Mouse (Mus musculus): ENCODE measurements around the gene Slc7a5. TPM values are rescaled to one million over a fixed set of nuclear protein-coding genes. Genes with fewer than 3 reads are reported as not detected.
A peak's percentile ranks its signal among the peaks of the same experiment; 100 is the strongest.

The Slc7a5 gene
- polyA plus RNA-seq, 1 experiment from 2014 or later: 18.7 TPM

- Histone ChIP-seq H3K4me2 (ENCODE audit: low read length) (no peak overlapping the region), H3K9me3 (ENCODE audit: control insufficient read depth, low read length) (no peaks in the 10 kb centered on the region), H3K27ac (replicated peaks in 1 of 2; ENCODE audit: control insufficient read depth in 1 of 2, insufficient read depth in 1 of 2, low read depth in 2 of 2, low read length in 2 of 2) (no peak overlapping the region), H3K9ac (ENCODE audit: low read length) (no peak overlapping the region), H3K27me3 (ENCODE audit: control insufficient read depth, insufficient read depth, low read length) (no peaks in the 10 kb centered on the region), H3K36me3 (ENCODE audit: control insufficient read depth, insufficient read depth, low read length) (peaks cover 60% of the 10 kb centered on the region), H3K4me1 (ENCODE audit: control insufficient read depth in 2 of 2, insufficient read depth in 2 of 2, low read length in 2 of 2) (no peaks in the 10 kb centered on the region; a peak in 1 of 4 replicates), H3K4me3 (ENCODE audit: control insufficient read depth in 1 of 2, insufficient read depth in 1 of 2, low read depth in 1 of 2, low read length in 2 of 2) (no peak overlapping the region)
- ATAC-seq (ENCODE audit: insufficient number of reproducible peaks, insufficient read depth, low FRiP score, low read depth): no peak
- WGBS: 70% methylated on average over 1 of the region's 1 CpGs
Measured at GRCm38 (mm10) chr8:121887547-121887946, 19.9 kb downstream of the Slc7a5 start.

GRCm38 (mm10) chr8:121885433-121885832, 22.1 kb downstream of the Slc7a5 start:
- Histone ChIP-seq H3K4me3 (ENCODE audit: control insufficient read depth in 1 of 2, insufficient read depth in 1 of 2, low read depth in 1 of 2, low read length in 2 of 2) (no peak overlapping the region), H3K27ac (replicated peaks in 1 of 2; ENCODE audit: control insufficient read depth in 1 of 2, insufficient read depth in 1 of 2, low read depth in 2 of 2, low read length in 2 of 2) (no peak overlapping the region), H3K4me1 (ENCODE audit: control insufficient read depth in 2 of 2, insufficient read depth in 2 of 2, low read length in 2 of 2) (peaks cover 12 to 15% of the 10 kb centered on the region in 2 experiments), H3K36me3 (ENCODE audit: control insufficient read depth, insufficient read depth, low read length) (peaks cover 67% of the 10 kb centered on the region), H3K27me3 (ENCODE audit: control insufficient read depth, insufficient read depth, low read length) (no peaks in the 10 kb centered on the region), H3K9ac (ENCODE audit: low read length) (no peak overlapping the region), H3K9me3 (ENCODE audit: control insufficient read depth, low read length) (no peaks in the 10 kb centered on the region), H3K4me2 (ENCODE audit: low read length) (no peak overlapping the region)
- WGBS: 85% methylated on average over 6 of the region's 6 CpGs
- ATAC-seq (ENCODE audit: insufficient number of reproducible peaks, insufficient read depth, low FRiP score, low read depth): no peak

- Histone ChIP-seq H3K36me3 (ENCODE audit: control insufficient read depth, insufficient read depth, low read length) (peaks cover 67% of the 10 kb centered on the region), H3K4me2 (ENCODE audit: low read length) (no peak overlapping the region), H3K27ac (replicated peaks in 1 of 2; ENCODE audit: control insufficient read depth in 1 of 2, insufficient read depth in 1 of 2, low read depth in 2 of 2, low read length in 2 of 2) (no peak overlapping the region), H3K27me3 (ENCODE audit: control insufficient read depth, insufficient read depth, low read length) (no peaks in the 10 kb centered on the region), H3K9me3 (ENCODE audit: control insufficient read depth, low read length) (no peaks in the 10 kb centered on the region), H3K9ac (ENCODE audit: low read length) (no peak overlapping the region), H3K4me3 (ENCODE audit: control insufficient read depth in 1 of 2, insufficient read depth in 1 of 2, low read depth in 1 of 2, low read length in 2 of 2) (no peak overlapping the region), H3K4me1 (ENCODE audit: control insufficient read depth in 2 of 2, insufficient read depth in 2 of 2, low read length in 2 of 2) (peaks cover 13 to 19% of the 10 kb centered on the region in 2 experiments)
- ATAC-seq (ENCODE audit: insufficient number of reproducible peaks, insufficient read depth, low FRiP score, low read depth): no peak
- 90% methylated on average over 9 of the region's 9 CpGs for WGBS
Measured at GRCm38 (mm10) chr8:121885001-121885400, 22.5 kb downstream of the Slc7a5 start.

- no peak for ATAC-seq (ENCODE audit: insufficient number of reproducible peaks, insufficient read depth, low FRiP score, low read depth)
- H3K27me3 ChIP-seq (ENCODE audit: control insufficient read depth, insufficient read depth, low read length): no peaks in the 10 kb centered on the region
- no peak overlapping the region for H3K9ac ChIP-seq (ENCODE audit: low read length)
- no peak overlapping the region for H3K4me2 ChIP-seq (ENCODE audit: low read length)
- 87% methylated on average over 3 of the region's 3 CpGs for WGBS
- no peak overlapping the region for H3K27ac ChIP-seq (replicated peaks in 1 of 2; ENCODE audit: control insufficient read depth in 1 of 2, insufficient read depth in 1 of 2, low read depth in 2 of 2, low read length in 2 of 2)
- peaks cover 67% of the 10 kb centered on the region for H3K36me3 ChIP-seq (ENCODE audit: control insufficient read depth, insufficient read depth, low read length)
- H3K4me3 ChIP-seq (ENCODE audit: control insufficient read depth in 1 of 2, insufficient read depth in 1 of 2, low read depth in 1 of 2, low read length in 2 of 2): no peak overlapping the region
- no peaks in the 10 kb centered on the region for H3K9me3 ChIP-seq (ENCODE audit: control insufficient read depth, low read length)
- H3K4me1 ChIP-seq (ENCODE audit: control insufficient read depth in 2 of 2, insufficient read depth in 2 of 2, low read length in 2 of 2): peaks cover 13 to 19% of the 10 kb centered on the region in 2 experiments
Measured at GRCm38 (mm10) chr8:121884181-121884580, 23.3 kb downstream of the Slc7a5 start.

GRCm38 (mm10) chr8:121881921-121882320, 25.6 kb downstream of the Slc7a5 start:
- H3K27me3 ChIP-seq (ENCODE audit: control insufficient read depth, insufficient read depth, low read length): no peaks in the 10 kb centered on the region
- no peak overlapping the region for H3K9ac ChIP-seq (ENCODE audit: low read length)
- 89% methylated on average over 5 of the region's 5 CpGs for WGBS
- peaks cover 13 to 19% of the 10 kb centered on the region in 2 experiments for H3K4me1 ChIP-seq (ENCODE audit: control insufficient read depth in 2 of 2, insufficient read depth in 2 of 2, low read length in 2 of 2)
- no peak overlapping the region for H3K4me2 ChIP-seq (ENCODE audit: low read length)
- no peak for ATAC-seq (ENCODE audit: insufficient number of reproducible peaks, insufficient read depth, low FRiP score, low read depth)
- H3K9me3 ChIP-seq (ENCODE audit: control insufficient read depth, low read length): no peaks in the 10 kb centered on the region
- H3K36me3 ChIP-seq (ENCODE audit: control insufficient read depth, insufficient read depth, low read length): peaks cover 51% of the 10 kb centered on the region
- H3K4me3 ChIP-seq (ENCODE audit: control insufficient read depth in 1 of 2, insufficient read depth in 1 of 2, low read depth in 1 of 2, low read length in 2 of 2): no peak overlapping the region
- H3K27ac ChIP-seq (replicated peaks in 1 of 2; ENCODE audit: control insufficient read depth in 1 of 2, insufficient read depth in 1 of 2, low read depth in 2 of 2, low read length in 2 of 2): peak overlapping the region in 1 of 2 experiments; percentile 15; a peak in 1 of 4 replicates

- 0 out of 2 replicates have a peak, but pooled peaks have one; percentile 64 for ATAC-seq (ENCODE audit: insufficient number of reproducible peaks, insufficient read depth, low FRiP score, low read depth)
- peak overlapping the region; percentile 15 to 31; a peak in 2 of 4 replicates for H3K27ac ChIP-seq (replicated peaks in 1 of 2; ENCODE audit: control insufficient read depth in 1 of 2, insufficient read depth in 1 of 2, low read depth in 2 of 2, low read length in 2 of 2)
Measured at GRCm38 (mm10) chr8:121880818-121881217, 26.7 kb downstream of the Slc7a5 start.

GRCm38 (mm10) chr8:121879712-121880111, 27.8 kb downstream of the Slc7a5 start:
- Histone ChIP-seq H3K9ac (ENCODE audit: low read length) (no peak overlapping the region), H3K9me3 (ENCODE audit: control insufficient read depth, low read length) (no peaks in the 10 kb centered on the region)
- 86% methylated on average over 3 of the region's 3 CpGs for WGBS

More at GRCm38 (mm10) chr8:121880818-121881217, 26.7 kb downstream of the Slc7a5 start:
- peaks cover 40% of the 10 kb centered on the region for H3K36me3 ChIP-seq (ENCODE audit: control insufficient read depth, insufficient read depth, low read length)
- H3K4me1 ChIP-seq (ENCODE audit: control insufficient read depth in 2 of 2, insufficient read depth in 2 of 2, low read length in 2 of 2): peaks cover 18 to 20% of the 10 kb centered on the region in 2 experiments
- no peaks in the 10 kb centered on the region for H3K27me3 ChIP-seq (ENCODE audit: control insufficient read depth, insufficient read depth, low read length)
- H3K4me3 ChIP-seq (ENCODE audit: control insufficient read depth in 1 of 2, insufficient read depth in 1 of 2, low read depth in 1 of 2, low read length in 2 of 2): no peak overlapping the region
- H3K9ac ChIP-seq (ENCODE audit: low read length): no peak overlapping the region
- H3K4me2 ChIP-seq (ENCODE audit: low read length): no peak overlapping the region
- 0% methylated on average over 1 of the region's 1 CpGs for WGBS
- no peaks in the 10 kb centered on the region for H3K9me3 ChIP-seq (ENCODE audit: control insufficient read depth, low read length)

More at GRCm38 (mm10) chr8:121879712-121880111, 27.8 kb downstream of the Slc7a5 start:
- Histone ChIP-seq H3K4me2 (ENCODE audit: low read length) (no peak overlapping the region), H3K36me3 (ENCODE audit: control insufficient read depth, insufficient read depth, low read length) (peaks cover 29% of the 10 kb centered on the region), H3K27me3 (ENCODE audit: control insufficient read depth, insufficient read depth, low read length) (no peaks in the 10 kb centered on the region), H3K4me1 (ENCODE audit: control insufficient read depth in 2 of 2, insufficient read depth in 2 of 2, low read length in 2 of 2) (peaks cover 29 to 31% of the 10 kb centered on the region in 2 experiments), H3K4me3 (ENCODE audit: control insufficient read depth in 1 of 2, insufficient read depth in 1 of 2, low read depth in 1 of 2, low read length in 2 of 2) (no peak overlapping the region), H3K27ac (replicated peaks in 1 of 2; ENCODE audit: control insufficient read depth in 1 of 2, insufficient read depth in 1 of 2, low read depth in 2 of 2, low read length in 2 of 2) (no peak overlapping the region)
- no peak for ATAC-seq (ENCODE audit: insufficient number of reproducible peaks, insufficient read depth, low FRiP score, low read depth)

Data from heart, embryonic 14.5 days (tissue).